Mouse (Mus musculus): ENCODE results near the gene Kalrn.

DNA sequence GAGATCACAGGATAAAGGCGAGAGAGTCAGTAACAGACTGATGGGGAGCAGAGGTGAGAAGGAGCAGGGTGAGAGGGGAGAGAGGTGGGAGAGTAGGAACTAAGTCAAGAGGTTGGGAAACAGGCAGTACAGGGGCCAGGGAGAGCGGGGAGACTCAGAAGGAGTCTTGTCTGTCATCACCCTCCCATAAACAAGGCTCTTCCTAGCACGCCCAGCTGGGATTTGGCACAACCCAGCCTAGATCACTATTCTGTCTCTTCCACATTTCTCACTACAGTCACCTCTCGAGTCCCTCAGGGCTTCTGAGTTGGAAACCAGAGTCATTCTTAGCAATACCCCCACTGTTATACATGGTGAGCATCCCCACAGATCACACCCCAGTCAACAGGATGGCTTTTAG is 390.1 kb downstream of the Kalrn start:
- no peak for TF ChIP-seq CTCF (conservative IDR thresholded peaks at IDR 0.05; ENCODE audit: low read length)
- no peak for TF ChIP-seq NANOG (IDR thresholded peaks at IDR 0.05; ENCODE audit: borderline replicate concordance, low read length)
- no peak for TF ChIP-seq POU5F1 (IDR thresholded peaks at IDR 0.05; ENCODE audit: borderline replicate concordance, low read length)

All from E14TG2a.4 (cell line).